Mouse (Mus musculus) embryo, embryonic 10.5 days (tissue): ENCODE data around the gene Tbc1d22b.
"Not testable (repeated sequence)": the region's sequence is repeated elsewhere in the genome, so short reads cannot be mapped to it uniquely, and the experiment has no call there.

Experiments used
- DNase-seq: peaks from one replicate; pipeline ENCODE4 v3.0.0-alpha.2; 2015; ENCODE audit warnings: low spot score

Gene Tbc1d22b

DNA sequence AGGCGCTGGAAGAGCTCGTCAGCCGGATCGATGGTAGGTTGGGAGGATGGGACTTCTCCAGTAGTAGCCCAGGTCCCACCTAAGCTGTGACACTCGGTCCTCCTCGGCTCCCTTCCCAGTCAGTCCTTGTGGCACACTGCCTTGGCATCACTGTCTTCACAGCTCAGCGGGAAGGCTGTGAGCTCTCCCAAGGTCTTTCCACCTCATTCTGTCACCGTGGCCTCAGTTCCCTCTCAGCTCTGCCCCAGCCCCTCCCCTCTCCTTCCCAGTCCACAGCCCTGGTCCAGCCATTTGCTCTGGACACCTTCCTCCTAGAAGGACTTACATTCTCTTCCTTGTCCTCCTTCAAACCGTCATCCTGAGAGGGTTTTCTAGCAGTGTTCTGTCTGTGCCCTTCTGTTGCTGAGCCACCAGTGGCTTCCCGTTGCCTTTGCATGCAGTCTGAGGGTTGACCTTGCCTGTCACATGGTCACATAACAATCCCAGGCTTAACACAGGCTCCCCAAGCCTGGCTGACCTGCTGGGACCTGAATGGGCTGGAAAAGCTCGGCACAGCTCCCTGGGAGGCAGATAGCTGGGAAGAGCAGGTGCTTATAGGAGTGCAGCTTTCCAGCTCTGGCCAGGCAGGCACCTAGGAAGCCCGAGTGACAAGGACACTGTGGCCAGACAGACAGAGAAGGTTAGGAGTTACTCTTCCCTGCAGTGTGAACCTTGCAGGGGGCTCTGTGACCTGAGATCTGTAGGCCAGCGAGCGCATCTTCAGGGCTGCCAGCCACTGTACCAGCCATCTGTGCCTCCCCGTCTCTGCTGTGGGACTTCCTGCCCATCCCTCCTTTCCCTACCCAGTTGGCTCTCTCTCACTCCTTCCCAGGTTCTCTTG is 46.5 kb downstream of the Tbc1d22b start:
- no peak for DNase-seq

DNA sequence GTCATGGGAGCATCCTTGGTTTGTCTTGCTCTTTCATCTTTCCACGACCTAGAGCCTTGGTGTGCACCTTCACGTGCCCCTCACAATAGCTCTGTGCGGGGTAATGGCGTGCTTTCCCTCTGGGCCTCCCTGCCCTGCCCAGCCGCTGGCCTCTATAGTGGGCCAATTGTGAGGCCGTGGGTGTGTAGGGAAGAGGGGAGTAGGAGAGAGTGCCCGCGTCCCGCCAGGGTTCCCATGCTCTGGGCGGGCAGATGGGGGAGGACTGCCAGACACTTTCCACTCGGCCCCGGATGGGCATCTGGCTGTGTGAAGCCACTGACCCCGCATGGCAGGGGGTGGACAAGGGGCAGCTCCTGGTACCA is 47.2 kb downstream of the Tbc1d22b start:
- no peak for DNase-seq

DNA sequence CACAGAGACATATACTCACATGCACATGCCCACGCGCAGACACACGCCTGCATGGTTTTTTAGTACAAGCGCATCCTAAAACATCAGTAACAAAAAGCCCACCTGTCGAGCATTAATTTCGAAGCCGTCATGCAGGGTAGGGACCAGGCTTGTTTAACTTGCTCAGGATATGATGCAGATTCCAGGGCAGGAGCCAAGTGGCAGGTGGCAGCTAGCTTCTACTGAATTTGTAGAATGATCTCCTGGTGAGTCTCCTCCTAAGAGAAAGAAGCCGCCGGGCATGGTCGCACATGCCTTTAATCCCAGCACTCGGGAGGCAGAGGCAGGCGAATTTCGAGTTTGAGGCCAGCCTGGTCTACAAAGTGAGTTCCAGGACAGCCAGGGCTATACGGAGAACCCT is 49.5 kb downstream of the Tbc1d22b start:
- DNase-seq: no peak

DNA sequence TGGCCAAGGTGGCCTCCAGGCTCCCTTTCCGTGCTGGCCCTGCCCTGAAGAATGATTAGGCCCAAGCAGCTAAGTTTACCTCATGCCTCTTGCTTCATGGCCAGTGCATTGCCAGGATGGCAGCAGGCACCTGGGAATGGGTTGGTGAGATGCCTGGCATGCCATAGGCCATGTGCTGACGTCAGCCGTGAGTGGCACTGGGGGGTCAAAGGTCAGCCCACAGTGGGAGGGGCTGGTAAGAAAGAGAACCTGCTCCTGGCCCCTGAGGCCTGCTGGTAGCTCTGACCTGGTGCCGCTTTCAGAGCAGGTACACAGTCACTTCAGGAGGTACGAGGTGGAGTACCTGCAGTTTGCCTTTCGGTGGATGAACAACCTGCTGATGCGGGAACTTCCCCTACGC is 50.0 kb downstream of the Tbc1d22b start:
- no peak for DNase-seq

DNA sequence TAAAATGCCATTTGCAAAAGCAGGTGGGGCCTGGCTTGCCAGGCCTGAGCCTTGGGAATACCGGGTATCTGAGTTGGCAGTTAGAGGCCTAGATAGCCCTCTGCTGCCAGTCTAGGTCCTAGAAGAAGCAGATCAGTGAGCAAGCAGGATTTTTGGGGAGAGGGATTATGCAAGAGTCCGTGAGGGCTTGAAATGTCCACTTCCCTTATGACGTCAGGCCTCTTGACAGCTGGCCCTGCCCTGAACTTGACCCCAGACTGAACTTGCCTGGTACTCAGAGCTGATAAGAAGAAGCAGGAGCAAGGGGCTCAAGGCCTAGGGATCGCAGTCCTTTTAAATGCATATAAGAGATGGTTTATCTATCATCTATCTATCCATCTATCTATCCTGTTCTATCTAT is 51.8 kb downstream of the Tbc1d22b start:
- DNase-seq: no peak

DNA sequence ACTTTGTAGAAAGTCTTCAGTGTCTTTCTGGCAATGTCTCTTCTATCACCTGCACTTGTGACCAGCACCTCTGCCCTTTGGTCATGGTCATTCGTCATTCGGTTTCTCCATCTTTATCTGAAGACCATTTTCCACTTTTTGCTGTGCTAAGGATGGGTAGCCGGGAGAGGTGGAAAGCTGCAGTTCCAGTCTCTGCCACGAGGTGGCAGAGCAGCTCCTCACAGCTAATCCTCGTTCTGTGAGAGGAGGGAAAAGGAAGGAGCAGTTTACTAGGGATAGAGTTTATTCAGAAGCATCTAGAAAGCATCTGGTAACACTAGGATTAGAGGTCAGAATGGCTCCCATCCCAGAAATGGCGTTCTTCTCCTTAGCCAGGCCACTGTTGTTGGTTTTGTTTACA is 53.7 kb downstream of the Tbc1d22b start:
- DNase-seq: peak; percentile 88

DNA sequence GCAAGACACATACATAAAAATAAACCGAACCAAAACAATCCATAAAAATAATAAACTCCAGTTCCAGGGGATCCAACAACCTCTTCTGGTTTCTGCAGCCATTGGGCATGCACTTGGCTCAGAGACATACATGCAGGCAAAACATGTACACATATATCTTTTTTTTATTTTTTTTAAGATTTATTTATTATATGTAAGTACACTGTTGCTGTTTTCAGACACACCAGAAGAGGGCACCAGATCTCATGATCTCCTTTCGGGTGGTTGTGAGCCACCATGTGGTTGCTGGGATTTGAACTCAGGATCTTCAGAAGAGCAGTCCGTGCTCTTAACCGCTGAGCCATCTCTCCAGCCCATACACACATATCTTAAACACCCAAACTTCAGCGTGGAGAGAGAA is 63.9 kb downstream of the Tbc1d22b start:
- not testable (repeated sequence) for DNase-seq

DNA sequence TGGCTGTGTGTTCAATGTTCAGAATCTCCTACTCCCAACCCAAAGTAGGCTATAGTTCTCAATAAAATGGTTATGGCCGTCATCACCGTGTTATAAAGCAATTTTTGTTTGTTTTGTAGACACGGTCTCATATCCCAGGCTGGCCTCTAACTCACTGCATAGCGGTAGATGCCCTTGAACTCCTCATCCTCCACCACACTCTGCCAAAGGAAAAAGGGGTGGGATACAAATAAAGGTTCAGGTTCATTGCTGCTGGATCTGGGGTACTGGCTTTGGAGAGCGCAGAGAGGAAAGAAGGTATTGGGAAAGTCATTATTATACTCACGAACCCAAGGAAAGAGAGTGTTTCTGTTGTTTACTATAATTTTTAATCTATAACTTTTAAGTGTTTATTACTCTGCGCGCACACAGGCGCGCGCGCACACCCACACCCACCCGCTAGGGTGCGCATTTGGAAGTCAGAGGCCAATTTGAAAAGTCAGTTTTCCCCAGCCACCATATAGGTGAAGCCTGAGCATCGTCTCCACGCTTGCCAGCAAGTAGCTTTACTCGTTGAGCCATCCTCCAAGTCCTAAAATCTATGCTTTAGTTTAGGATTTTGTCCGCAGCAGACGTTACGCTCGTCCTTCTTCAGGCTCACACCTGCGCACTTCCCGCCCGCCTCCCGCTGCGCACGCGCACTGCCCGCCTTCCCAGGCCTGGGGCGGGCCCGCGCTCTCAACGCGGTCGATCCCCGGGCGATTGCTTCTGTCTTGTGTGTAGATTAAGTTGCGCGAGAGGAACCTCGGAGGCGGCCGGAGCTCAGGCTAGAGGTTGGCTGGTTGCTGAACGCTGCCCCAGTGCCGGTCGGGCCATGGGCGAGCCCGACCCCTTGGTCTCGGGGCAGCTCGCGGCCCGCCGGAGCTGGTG is 64.8 kb downstream of the Tbc1d22b start, which contains the start of the genes Rnf8 and Gm28043:
Gene Rnf8 (plus strand): TSS at position 676 of the 909 bp plus-strand sequence.
Gene Gm28043 (plus strand): TSS at position 762 of the 909 bp plus-strand sequence.
- DNase-seq: peak; percentile 97

DNA sequence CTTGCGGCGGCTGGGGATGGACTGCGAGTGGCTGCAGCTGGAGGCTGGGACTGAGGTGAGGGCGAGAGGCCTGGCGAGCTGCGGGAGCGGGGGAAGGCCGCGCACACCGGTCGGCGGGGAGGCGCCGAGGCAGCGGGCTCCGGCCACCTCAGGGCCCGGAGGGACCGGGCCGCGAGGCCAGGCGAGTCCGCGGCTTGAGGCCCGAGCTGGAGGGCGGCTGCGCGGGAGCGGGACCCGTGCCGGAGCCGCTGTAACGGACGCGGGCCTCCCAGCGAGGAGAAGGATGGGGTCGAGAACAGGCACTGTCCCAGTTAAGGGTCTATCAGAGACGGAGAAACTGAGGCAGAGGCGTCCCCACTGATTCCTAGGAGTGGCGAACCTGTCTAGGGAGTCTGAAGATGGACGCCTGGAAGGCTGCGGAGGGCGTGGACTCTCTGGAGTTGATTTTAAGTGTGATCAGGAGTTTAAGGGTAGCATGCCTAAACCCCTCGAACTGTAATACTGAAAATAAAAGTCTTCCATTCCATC is 65.5 kb downstream of the Tbc1d22b start:
- peak; percentile 53 for DNase-seq

DNA sequence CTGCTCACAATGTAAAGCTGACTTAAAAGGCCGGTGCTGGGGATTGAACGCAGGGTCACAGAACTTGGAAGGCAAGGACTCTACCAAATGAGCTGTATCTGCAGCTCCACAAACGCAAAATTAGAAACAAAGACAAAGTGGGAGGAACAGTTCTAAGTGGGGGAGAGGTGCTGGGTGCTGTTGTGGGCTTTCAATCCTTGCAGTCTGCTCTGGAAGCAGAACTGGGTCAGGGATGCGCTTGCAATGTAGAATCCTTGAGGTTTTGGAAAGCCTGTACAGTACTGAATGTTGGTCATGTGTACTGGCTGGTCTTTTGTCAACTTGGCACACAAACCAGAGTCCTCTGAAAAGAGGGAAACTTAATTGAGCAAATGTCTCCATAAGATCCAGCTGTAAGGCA is 66.0 kb downstream of the Tbc1d22b start:
- DNase-seq: no peak

DNA sequence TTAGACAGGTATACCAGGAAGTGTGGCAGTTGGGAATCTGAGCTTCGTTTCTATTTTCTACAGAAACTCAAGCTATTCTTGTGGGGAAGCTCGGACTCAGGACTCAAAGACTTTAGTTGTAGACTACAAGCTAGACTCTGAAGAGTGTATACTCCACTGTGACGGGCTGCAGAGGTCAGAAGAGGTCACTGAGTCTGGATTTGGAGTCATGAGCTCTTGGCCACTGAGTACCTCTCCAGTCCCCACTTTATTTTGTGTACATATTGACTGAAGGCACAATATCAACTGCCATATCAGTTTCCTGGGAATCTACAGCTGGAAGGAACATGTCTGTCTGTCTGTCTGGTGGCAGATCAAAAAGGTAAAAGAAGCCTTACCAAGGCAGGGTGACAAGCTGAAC is 69.6 kb downstream of the Tbc1d22b start:
- DNase-seq: no peak

DNA sequence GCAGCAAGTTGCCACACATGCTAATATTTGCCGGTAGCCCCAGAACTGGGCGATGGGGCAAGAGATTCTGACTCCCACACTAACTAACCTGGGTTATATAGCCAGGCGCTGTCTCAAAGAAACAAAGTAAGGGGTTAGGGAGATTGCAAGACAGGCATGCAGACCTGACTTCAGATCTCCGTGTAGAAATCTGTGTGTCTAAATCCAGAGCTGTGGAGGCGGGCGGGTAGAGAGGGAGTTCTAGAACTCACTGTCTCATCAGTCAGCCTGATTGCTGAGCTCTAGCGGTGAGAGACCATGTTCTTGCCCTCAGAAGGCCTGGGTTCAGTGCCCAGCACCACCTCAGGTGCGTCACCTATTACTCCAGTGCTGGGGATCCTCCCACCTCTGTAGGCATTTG is 73.9 kb downstream of the Tbc1d22b start:
- no peak for DNase-seq

DNA sequence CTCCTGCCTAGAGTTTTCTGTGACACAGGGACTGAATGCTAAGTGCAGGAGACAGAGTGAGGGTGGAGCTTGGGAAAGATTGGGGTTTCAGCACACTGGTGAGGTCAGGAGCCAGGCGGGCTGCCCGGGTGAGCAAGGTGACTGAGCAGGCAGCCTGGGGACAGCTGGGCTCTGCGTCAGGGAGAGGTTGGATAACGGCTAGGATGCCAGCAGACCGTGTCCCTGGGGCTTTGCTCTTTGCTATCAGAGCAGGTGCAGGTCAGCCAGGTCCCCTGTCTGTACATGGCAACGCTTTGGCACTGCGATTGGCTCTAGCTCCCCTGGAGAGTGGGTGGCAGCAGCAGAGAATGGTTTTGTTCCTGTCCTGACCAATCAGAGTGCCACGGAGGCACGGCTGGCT is 77.7 kb downstream of the Tbc1d22b start:
- DNase-seq: no peak

DNA sequence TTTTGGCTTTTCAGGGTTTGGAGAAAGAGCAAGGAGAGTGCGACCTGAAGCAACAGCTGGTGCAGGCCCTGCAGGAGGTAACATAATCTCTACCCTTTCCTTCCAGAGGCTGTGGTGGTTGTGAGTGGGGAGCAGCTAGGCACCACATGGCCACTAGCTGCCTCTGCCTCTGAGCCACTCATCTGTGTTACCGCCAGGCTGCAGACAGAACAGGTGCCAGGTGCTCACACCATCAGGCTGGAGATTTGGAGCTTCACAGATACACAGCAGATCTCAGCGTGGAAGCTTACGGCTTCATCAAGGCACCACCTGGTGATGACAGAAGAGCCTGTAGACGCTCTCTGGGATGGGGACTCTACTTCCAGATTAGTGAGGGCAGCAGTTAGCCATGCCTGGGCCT is 79.4 kb downstream of the Tbc1d22b start:
- no peak for DNase-seq

DNA sequence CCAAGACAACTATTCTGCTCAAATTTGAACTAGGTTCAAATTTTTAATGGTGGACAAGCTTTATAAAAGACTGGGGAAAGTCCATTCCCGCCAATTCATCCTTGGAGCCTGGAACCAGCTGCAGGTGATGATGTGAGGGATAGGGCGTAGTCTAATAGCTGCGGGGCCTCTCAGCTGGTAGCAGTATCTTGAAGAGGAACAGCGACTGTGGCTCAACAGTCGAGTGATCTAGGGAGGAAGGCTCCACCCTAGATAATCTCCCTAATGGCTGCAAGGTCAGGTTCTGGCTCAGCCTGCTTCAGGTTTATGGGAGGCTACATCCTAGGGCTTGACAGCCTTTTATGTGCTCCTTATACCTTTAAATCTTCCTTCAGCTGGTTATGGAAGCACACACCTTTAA is 80.0 kb downstream of the Tbc1d22b start:
- DNase-seq: no peak

DNA sequence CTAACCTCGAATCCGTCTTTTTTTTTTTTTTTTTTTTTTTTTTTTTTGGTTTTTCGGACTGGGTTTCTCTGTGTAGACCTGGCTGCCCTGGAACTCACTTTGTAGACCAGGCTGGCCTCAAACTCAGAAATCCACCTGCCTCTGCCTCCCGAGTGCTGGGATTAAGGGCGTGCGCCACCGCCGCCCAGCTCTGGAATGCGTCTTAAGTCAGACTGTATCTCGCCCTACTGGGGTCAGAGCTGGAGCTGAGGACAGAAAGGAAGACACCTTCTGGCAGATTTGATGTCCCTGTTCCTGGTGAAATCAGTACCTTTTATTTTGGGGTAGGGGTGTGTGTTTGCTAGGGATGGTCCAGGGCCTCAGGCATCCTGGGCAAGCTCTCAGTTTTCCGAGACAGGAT is 82.7 kb downstream of the Tbc1d22b start:
- DNase-seq: no peak

DNA sequence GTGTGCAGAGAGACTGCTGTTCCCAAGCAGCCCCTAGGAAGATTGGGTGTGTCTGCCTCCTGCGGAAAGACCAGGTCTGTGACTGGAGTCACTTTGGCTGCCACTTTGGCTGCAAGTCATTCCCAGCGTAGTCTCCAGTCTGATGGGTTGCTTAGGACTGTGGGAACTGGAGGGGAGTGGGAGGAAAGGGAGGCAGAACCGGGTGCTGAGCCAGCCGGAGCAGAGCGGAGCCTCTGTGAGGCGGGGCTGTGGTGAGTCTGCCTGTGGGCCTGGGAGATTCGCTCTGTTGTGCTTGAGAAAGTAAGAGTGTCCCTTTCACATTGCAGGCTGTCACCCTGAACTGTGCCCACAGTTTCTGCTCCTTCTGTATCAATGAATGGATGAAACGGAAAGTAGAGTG is 85.9 kb downstream of the Tbc1d22b start:
- DNase-seq: no peak

DNA sequence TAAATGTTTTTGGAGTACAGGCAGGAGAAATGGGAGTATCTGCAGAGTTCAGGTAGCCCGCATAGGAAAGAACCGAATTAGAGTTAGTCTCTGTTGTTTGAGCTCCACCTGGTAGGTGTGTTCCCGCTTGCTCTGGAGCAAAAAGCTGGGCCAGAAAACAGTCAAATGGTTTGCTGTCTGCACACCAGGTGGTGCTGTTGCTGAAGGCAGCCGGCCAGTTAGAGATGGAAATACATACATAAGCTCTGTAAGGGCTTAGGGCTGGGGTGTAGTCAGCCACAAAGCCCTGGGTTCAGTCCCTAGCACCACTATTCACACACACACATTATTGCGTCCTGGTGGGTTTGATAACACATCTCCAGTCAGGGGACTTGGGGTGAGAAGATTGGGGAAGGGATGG is 86.5 kb downstream of the Tbc1d22b start:
- DNase-seq: peak; percentile 36

DNA sequence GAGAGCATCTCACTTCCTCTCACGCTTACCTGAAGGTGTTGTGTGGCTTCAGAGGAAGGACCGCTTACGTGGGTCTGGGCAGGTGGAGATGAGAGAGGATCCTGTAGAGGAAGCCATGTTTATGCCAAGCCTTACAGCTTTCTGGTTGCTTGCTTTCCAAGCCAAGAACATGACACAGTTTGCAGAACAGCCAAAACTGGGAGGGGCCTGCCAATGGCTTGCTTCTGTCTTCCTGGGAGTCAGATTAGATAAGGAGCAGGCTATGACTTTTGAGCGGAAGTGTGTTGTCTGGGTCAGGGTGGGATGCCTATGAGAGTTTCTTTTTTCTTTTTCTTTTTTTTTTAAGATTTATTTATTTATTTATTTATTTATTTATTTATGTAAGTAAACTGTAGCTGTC is 87.8 kb downstream of the Tbc1d22b start:
- no peak for DNase-seq

DNA sequence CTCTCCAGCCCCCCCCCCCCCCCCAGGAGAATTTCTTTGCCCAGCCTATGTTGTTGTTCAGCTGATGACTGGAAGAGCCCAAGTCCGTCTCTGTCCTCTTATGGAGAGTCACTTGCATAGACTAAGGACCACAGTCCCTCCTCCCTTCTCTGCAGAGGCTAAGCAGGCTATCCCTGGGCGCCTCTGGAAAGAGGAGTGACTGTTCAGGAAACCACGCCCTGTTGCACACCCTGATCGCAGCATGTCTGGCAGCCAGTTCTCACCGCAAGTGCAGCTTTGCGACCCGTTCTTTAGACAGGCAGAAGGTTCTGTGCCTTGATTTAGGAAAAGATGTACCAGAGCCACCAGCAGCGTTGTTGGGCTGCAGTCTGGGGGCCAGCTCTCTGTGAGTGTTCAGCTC is 88.3 kb downstream of the Tbc1d22b start:
- no peak for DNase-seq

DNA sequence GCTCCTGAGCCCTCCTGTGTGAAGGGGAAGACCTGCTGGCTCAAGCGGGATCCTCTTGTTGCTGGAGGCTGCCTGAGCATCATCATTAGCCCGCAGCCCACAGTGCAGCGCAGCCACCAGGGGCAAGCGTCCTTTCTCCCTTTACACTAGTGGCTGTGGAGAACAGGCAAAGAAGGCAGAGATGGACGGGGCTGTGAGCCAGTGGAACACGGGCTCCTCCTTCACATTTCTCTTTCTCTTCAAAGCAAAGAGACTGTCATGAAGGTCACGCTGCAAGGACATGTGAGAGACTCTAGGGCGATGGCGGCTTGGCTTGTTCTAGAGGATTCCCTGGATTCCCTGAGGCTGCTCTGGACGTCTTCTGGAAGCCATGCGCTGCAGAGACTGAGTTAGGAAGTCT is 91.4 kb downstream of the Tbc1d22b start:
- no peak for DNase-seq

DNA sequence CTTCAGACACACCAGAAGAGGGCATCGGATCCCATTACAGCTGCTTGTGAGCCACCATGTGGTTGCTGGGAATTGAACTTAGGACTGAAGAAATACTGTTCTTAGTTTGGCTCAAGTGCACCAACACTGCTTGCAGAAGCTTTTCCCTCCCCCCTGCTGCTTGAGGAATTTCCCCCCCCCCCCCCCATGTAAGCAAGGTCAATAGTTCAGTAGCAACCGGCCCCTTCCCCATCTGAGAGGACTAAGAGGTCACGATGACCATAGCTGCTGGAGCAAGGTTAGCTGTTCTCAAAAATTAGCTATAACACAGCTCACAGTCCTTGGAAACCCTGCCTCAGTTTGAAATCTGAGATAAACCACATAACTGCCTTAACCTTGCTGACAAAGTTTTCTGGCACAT is 92.6 kb downstream of the Tbc1d22b start:
- DNase-seq: no peak
